Mouse (Mus musculus) left cerebral cortex, adult 6 months (tissue): ENCODE results near the gene Cpne5. TPM values are rescaled to one million over a fixed set of nuclear protein-coding genes. Genes with fewer than 3 reads are reported as not detected.

ENCODE experiments used
- long read RNA-seq, 2 experiments: library from polyadenylated mRNA; unstranded; transcript quantifications; one replicate each; pipeline ENCODE4 v2.0.0; 2019 to 2020
- polyA plus RNA-seq: library from polyadenylated mRNA; unstranded; fragments of <200 nt; fragmentation: Nextera tagmentation; gene quantifications from 2 replicates; pipeline ENCODE4 v1.2.3, GENCODE M21; 2021

The Cpne5 gene
- 74.7 and 85.7 TPM in 2 replicates for polyA plus RNA-seq
- long read RNA-seq, experiment 1, full-length matches to known transcripts = 11 of 38 reads
- long read RNA-seq, experiment 1, partial matches to known transcripts = 15 of 38 reads
- long read RNA-seq, experiment 1, other reads (novel, unspliced or antisense) = 12 of 38 reads
- long read RNA-seq, experiment 2, full-length matches to known transcripts = 4 of 88 reads
- long read RNA-seq, experiment 2, partial matches to known transcripts = 64 of 88 reads
- long read RNA-seq, experiment 2, other reads (novel, unspliced or antisense) = 20 of 88 reads

GRCm38 (mm10) chr17:29237772-29238420 is at the start of gene Cpne5:
Cpne5 (minus strand) TSS chr17:29238167.

GRCm38 (mm10) chr17:29268682-29269348 is 30.8 kb upstream of the Cpne5 start, which contains the start of gene BC004004:
BC004004 (plus strand) TSS chr17:29268788.

DNA sequence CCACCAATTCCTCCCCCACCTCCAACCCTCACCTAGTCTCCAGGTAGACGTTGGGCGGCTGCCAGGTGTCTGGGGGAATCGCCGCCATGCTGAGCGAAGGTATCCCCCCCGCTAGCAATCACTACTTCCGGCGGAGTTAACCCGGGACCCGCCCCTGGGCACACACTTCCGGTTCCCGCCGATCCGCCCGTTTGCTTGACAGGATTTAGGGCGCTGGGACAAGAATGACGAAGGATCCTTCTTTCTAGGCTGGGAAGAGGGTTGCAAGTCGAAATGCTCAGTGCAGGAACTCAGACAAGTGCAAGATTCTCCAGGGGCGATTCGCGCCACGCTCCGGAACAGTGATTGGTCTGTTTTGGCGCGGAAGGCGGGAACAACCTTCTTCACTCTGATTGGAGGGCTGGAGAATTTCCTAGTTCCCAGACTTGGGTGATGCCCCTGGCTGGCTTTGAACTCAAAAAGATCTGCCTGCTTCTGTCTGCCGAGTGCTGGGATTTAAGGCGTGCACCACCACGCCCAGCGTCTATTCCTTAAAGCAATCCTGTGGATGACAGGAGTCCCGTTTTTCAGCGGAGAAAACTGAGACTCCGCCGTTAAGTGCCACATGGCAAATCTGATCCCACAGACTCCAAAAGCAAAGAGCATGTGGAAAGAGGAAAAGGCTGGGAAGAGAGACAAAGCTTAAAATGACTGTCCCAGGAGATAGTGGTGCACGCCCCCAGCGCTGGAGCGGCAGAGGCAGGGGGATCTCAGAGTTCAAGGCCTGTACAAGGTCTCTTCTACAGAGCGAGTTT is 26.1 kb upstream of the Cpne5 start, which contains the start of gene Ppil1:
Gene Ppil1 (minus strand): TSS at position 347 of the 794 bp plus-strand sequence.

DNA sequence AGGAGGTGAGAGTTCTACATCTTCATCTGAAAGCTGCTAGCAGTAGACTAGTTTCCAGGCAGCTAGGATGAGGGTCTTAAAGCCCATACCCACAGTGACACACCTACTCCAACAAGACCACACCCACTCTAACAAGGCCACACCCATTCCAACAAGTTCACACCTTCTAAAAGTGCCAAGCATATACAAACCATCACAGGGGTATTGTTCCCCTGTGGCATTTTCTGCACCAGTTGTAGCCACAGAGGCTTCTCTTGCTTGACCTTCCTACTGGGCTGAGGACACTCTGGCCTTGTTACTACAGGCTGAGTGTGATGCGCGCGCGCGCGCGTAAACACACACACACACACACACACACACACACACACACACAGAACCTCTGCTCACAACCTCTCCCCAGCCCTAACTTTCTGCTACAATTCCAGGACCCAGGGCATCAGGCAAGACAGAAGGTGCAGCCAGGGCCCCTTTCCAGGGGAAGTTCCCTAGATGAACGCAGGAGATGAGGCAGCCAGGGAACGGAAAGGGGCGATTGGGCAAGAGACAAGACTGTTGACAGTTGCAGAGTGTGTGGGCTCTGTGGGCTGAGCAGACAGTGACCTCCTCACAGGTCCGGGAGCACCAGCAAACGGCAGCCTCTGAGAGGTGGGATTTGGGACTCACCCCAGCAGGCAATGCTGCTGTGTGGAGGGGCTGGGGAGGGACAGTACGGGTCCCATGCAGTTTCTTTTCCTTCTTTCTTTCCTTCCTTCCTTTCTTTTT is 124.2 kb downstream of the Cpne5 start, which contains the start of gene Rab44:
Gene Rab44 (plus strand): TSS at position 555 of the 762 bp plus-strand sequence.

Other genes starting within 250 kb of the Cpne5 start
- gene Stk38, start 230.2 kb downstream of the Cpne5 start, polyA plus RNA-seq = 9.9 and 10.0 TPM in 2 replicates
- 120 and 131 TPM in 2 replicates for gene Srsf3, start 205.5 kb downstream of the Cpne5 start, polyA plus RNA-seq
- gene Cdkn1a, start 147.2 kb downstream of the Cpne5 start, polyA plus RNA-seq = 37.1 and 38.6 TPM in 2 replicates
- 0.08 TPM in 1 of 2 replicates, not detected in the other for gene Rab44, start 124.0 kb downstream of the Cpne5 start, polyA plus RNA-seq
- gene Ppil1, start 26.0 kb upstream of the Cpne5 start, polyA plus RNA-seq = 34.4 and 42.9 TPM in 2 replicates
- 140 and 149 TPM in 2 replicates for gene BC004004, start 30.6 kb upstream of the Cpne5 start, polyA plus RNA-seq
- gene Pi16, start 79.5 kb upstream of the Cpne5 start, polyA plus RNA-seq = 0.08 and 0.45 TPM in 2 replicates
- 215 and 894 TPM in 2 replicates for gene Mtch1, start 109.8 kb upstream of the Cpne5 start, polyA plus RNA-seq
- 3.6 and 3.9 TPM in 2 replicates for gene Fgd2, start 122.7 kb upstream of the Cpne5 start, polyA plus RNA-seq